Mouse (Mus musculus) heart, embryonic 15.5 days (tissue): ENCODE measurements around the gene Gm40460. TPM values are rescaled to one million over a fixed set of nuclear protein-coding genes. Genes with fewer than 3 reads are reported as not detected.
"Not testable (repeated sequence)": the region's sequence is repeated elsewhere in the genome, so short reads cannot be mapped to it uniquely, and the experiment has no call there.

Experiments used
- ATAC-seq: fragments of 200-750 bp; cut with Nextera tagmentation; replicated peaks from 2 replicates; pipeline ENCODE4 v1.8.0; 2017; ENCODE audit warnings: low read depth, moderate TSS enrichment; ENCODE audit not compliant: insufficient number of reproducible peaks, insufficient read depth, low FRiP score
- H3K27ac ChIP-seq: fragments of 300-500 bp; sonication (generic); 2 replicates; pipeline ENCODE4 v1.5.1; 2015; ENCODE audit warnings: mild to moderate bottlenecking, inconsistent platforms
- H3K27me3 ChIP-seq: fragments of 300-500 bp; sonication (generic); 2 replicates; pipeline ENCODE4 v1.6.1; 2015; ENCODE audit warnings: inconsistent platforms
- H3K36me3 ChIP-seq: fragments of 300-500 bp; sonication (generic); 2 replicates; pipeline ENCODE4 v1.6.1; 2015; ENCODE audit warnings: mild to moderate bottlenecking, inconsistent platforms
- H3K4me1 ChIP-seq: fragments of 300-500 bp; sonication (generic); replicated peaks from 2 replicates; pipeline ENCODE4 v1.6.1; 2015; ENCODE audit warnings: inconsistent platforms
- H3K4me2 ChIP-seq: fragments of 300-500 bp; sonication (generic); 2 replicates; pipeline ENCODE4 v1.6.1; 2015; ENCODE audit warnings: inconsistent platforms, mild to moderate bottlenecking, moderate library complexity
- H3K4me3 ChIP-seq: fragments of 300-500 bp; sonication (generic); 2 replicates; pipeline ENCODE4 v1.5.1; 2015; ENCODE audit warnings: mild to moderate bottlenecking, inconsistent platforms
- H3K9ac ChIP-seq: fragments of 300-500 bp; sonication (generic); 2 replicates; pipeline ENCODE4 v1.6.1; 2015; ENCODE audit warnings: mild to moderate bottlenecking, inconsistent platforms
- H3K9me3 ChIP-seq: fragments of 300-500 bp; sonication (generic); replicated peaks from 2 replicates; pipeline ENCODE4 v1.6.1; 2016; ENCODE audit warnings: inconsistent platforms
- WGBS: fragments of 180-500 bp; shearing (Covaris S2); methylation state at CpG from one replicate; pipeline ENCODE4 v1.1.7; 2015; ENCODE audit warnings: mixed read lengths; 5-methylcytosine and 5-hydroxymethylcytosine counted together
- polyA plus RNA-seq: library from polyadenylated mRNA; unstranded; fragments of >200 nt; fragmentation: Nextera tagmentation; extraction: Ambion mirVana; gene quantifications from 2 replicates; pipeline ENCODE4 v1.2.1, GENCODE M21; 2015

Gm40460 gene
- polyA plus RNA-seq, 1 experiment from 2014 or later, result not detected

- Histone ChIP-seq H3K27ac (no peak overlapping the region), H3K9ac (no peak overlapping the region), H3K4me3 (no peak overlapping the region), H3K4me1 (no peaks in the 10 kb centered on the region), H3K9me3 (no peaks in the 10 kb centered on the region), H3K27me3 (0 out of 2 replicates have a peak, but pooled peaks cover 5% of the 10 kb centered on the region), H3K36me3 (no peaks in the 10 kb centered on the region), H3K4me2 (no peak overlapping the region)
- ATAC-seq, result no peak
- 3% methylated on average over 1 of the region's 1 CpGs for WGBS
These were observed 8.9 kb upstream of the Gm40460 start for GRCm38 (mm10) chr7:142249824-142250223.

- Histone ChIP-seq H3K4me2 (no peak overlapping the region), H3K27me3 (no peaks in the 10 kb centered on the region), H3K9ac (no peak overlapping the region), H3K27ac (no peak overlapping the region), H3K4me1 (0 out of 2 replicates have a peak, but pooled peaks cover 3% of the 10 kb centered on the region), H3K4me3 (no peak overlapping the region), H3K9me3 (no peaks in the 10 kb centered on the region; the same call in 1 of the 2 replicates), H3K36me3 (no peaks in the 10 kb centered on the region)
- no peak for ATAC-seq
- 33% methylated on average over 1 of the region's 1 CpGs for WGBS
These were observed 9.3 kb downstream of the Gm40460 start for GRCm38 (mm10) chr7:142231540-142231939.

DNA sequence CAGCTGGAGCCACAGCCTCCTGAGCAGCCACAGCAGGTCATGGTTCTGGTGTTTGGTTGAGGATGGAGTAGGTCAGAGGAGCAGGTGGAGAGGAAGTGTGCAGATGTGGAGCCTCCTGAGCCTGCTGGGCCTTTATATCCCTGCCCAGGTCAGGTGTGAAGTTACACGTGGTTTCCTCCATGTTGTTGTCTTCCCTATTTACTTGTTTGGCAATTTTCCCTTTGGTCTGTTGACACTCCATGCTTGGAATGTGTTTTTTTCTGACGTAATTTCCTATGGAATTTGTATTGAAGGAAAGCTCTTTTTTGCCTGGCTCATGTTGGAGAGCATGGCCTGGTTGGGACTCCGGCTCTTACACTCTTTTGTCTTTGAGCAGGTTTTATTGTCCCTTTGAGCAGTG is 11.0 kb downstream of the Gm40460 start, which contains the start of gene Krtap5-5:
Gene Krtap5-5, minus strand, starts transcription at position 101 of the 400 bp plus-strand sequence.
- H3K27ac ChIP-seq, H3K27me3 ChIP-seq, H3K36me3 ChIP-seq, H3K9me3 ChIP-seq, H3K4me1 ChIP-seq, H3K9ac ChIP-seq, ATAC-seq, H3K4me3 ChIP-seq, H3K4me2 ChIP-seq: not testable (repeated sequence)
- WGBS, result 41% methylated on average over 3 of the region's 3 CpGs

DNA sequence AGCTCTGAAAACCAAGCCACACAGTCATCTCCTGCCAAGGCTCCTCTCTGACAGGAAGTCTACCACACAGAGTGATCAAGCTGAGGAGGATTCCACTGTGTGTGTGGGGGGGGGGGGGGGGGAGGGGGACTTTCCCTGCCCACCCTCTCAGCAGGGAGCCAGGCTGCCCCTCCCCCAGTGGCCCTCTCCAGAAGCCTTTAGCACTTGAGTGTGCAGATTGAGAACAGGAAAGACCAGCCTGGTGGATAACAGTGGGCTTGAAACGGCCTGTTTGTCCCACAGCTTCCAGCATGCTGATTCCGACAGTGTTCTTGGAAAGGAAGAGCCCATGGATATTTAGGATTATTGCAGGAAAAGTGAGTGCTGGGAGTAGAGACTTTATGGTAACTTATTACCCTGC is 16.4 kb downstream of the Gm40460 start:
- Histone ChIP-seq H3K27ac (no peak overlapping the region), H3K4me2 (no peak overlapping the region)
- no peak for ATAC-seq

GRCm38 (mm10) chr7:142212136-142212535 is 28.7 kb downstream of the Gm40460 start:
- not testable (repeated sequence) for ATAC-seq, H3K9me3 ChIP-seq, H3K27ac ChIP-seq, H3K36me3 ChIP-seq, H3K4me2 ChIP-seq, H3K27me3 ChIP-seq, H3K9ac ChIP-seq, H3K4me1 ChIP-seq, H3K4me3 ChIP-seq
- WGBS, result 44% methylated on average over 1 of the region's 1 CpGs

More for the DNA sequence above, 16.4 kb downstream of the Gm40460 start:
- no peaks in the 10 kb centered on the region for H3K36me3 ChIP-seq
- no peaks in the 10 kb centered on the region for H3K27me3 ChIP-seq
- H3K4me1 ChIP-seq, result no peaks in the 10 kb centered on the region
- H3K4me3 ChIP-seq, result no peak overlapping the region
- H3K9ac ChIP-seq, result no peak overlapping the region
- H3K9me3 ChIP-seq, result no peaks in the 10 kb centered on the region
- WGBS, result 29% methylated on average over 2 of the region's 2 CpGs

DNA sequence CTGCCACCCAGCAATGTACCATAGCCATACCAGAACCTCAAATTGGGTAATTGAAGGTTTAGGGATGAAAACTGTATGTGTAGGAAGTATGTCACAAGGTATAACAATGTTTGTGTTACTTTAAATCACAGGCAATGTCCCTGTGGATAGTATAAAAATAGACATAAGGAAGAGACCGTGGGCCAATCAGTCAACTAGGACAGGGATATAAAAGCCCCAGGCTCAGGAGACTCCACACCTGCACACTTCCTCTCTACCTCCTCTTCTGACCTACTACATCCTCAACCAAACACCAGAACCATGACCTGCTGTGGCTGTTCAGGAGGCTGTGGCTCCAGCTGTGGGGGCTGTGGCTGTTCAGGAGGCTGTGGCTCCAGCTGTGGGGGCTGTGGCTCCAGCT is 29.3 kb downstream of the Gm40460 start, which contains the start of gene Gm7579:
Gene Gm7579, plus strand, starts transcription at position 301 of the 400 bp plus-strand sequence.
- Histone ChIP-seq H3K9me3 (no peaks in the 10 kb centered on the region), H3K4me3 (no peak within 1 kb of the TSS), H3K27me3 (no peaks in the 10 kb centered on the region; the same call in 1 of the 2 replicates), H3K4me1 (no peaks in the 10 kb centered on the region), H3K36me3 (no peaks in the 10 kb centered on the region), H3K4me2 (no peak within 1 kb of the TSS), H3K27ac (no peak within 1 kb of the TSS), H3K9ac (no peak within 1 kb of the TSS)
- no peak for ATAC-seq
- 50% methylated on average over 1 of the region's 1 CpGs for WGBS

DNA sequence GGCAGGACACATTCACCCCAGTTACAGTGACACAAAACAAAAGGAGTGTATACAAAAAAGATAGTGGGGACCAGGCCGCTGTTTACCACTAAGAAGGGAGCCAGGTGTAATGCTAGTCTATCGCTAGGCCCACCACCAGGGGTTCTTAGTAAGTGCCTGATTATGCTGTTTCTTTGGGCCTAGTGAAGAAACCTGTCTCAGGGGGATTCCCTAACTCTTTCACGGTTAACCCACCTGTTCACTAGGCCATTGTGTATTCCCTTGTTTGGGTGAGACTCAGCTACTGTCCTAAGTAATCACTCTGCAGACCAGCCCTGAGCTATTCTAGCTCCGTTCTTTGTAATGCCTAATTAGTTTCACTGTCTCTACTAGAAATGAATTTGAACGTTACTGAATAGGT is 34.0 kb downstream of the Gm40460 start:
- not testable (repeated sequence) for H3K27me3 ChIP-seq, H3K4me2 ChIP-seq, H3K4me3 ChIP-seq, H3K4me1 ChIP-seq, ATAC-seq, H3K36me3 ChIP-seq, H3K9me3 ChIP-seq, H3K9ac ChIP-seq, H3K27ac ChIP-seq
- WGBS, result 80% methylated on average over 5 of the region's 5 CpGs

- ATAC-seq, result no peak
- no peaks in the 10 kb centered on the region for H3K36me3 ChIP-seq
These were observed 35.4 kb downstream of the Gm40460 start for GRCm38 (mm10) chr7:142205488-142205887.

DNA sequence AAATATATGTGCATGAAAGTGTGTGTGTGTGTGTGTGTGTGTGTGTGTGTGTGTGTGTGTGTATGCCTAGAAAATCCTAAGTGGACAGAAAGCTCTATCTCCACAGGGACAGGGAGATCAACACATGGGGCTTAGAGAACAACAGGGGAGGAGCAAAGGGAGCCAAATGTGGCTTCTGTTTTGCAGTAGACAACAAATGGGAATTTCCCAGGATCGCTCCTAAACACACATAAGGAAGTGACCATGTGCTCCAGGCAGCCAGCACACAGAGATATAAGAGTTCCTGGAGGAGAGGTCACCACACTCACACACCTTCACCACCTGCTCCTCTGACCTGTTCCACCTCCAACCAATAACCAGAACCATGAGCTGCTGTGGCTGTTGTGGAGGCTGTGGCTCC is 39.8 kb downstream of the Gm40460 start, which contains the start of gene Krtap5-3:
Gene Krtap5-3, plus strand, starts transcription at position 301 of the 400 bp plus-strand sequence.
- Histone ChIP-seq H3K9me3 (no peaks in the 10 kb centered on the region), H3K27me3 (no peaks in the 10 kb centered on the region), H3K4me1 (no peaks in the 10 kb centered on the region), H3K4me3 (no peak within 1 kb of the TSS), H3K4me2 (no peak within 1 kb of the TSS), H3K27ac (no peak within 1 kb of the TSS), H3K36me3 (no peaks in the 10 kb centered on the region), H3K9ac (no peak within 1 kb of the TSS)
- no peak for ATAC-seq
- 54% methylated on average over 1 of the region's 1 CpGs for WGBS

More at GRCm38 (mm10) chr7:142205488-142205887, 35.4 kb downstream of the Gm40460 start:
- H3K27ac ChIP-seq, result no peak overlapping the region
- no peak overlapping the region for H3K9ac ChIP-seq
- no peaks in the 10 kb centered on the region for H3K4me1 ChIP-seq
- H3K4me3 ChIP-seq, result no peak overlapping the region
- H3K9me3 ChIP-seq, result no peaks in the 10 kb centered on the region
- no peak overlapping the region for H3K4me2 ChIP-seq
- no peaks in the 10 kb centered on the region for H3K27me3 ChIP-seq

- no peak for ATAC-seq
- H3K27ac ChIP-seq, result no peak overlapping the region
- H3K36me3 ChIP-seq, result no peaks in the 10 kb centered on the region
- no peaks in the 10 kb centered on the region for H3K27me3 ChIP-seq
- no peak overlapping the region for H3K9ac ChIP-seq
- no peak overlapping the region for H3K4me2 ChIP-seq
- WGBS, result 64% methylated on average over 2 of the region's 2 CpGs
- H3K4me1 ChIP-seq, result no peaks in the 10 kb centered on the region
- H3K9me3 ChIP-seq, result no peaks in the 10 kb centered on the region
- H3K4me3 ChIP-seq, result no peak overlapping the region
These were observed 42.1 kb downstream of the Gm40460 start for GRCm38 (mm10) chr7:142198748-142199147.
